Mouse (Mus musculus) spleen, adult 2 months (tissue): ENCODE measurements around the gene Olfr166.

Experiments used
- CTCF ChIP-seq: fragments of 200-500 bp; IDR thresholded peaks from 2 replicates; pipeline ENCODE4 v1.5.1; 2011; ENCODE audit warnings: mild to moderate bottlenecking, inconsistent platforms; ENCODE audit not compliant: insufficient read depth, insufficient read length, insufficient replicate concordance; ENCODE audit errors: extremely low read depth
- POLR2A ChIP-seq: fragments of 200-500 bp; IDR thresholded peaks from 2 replicates; pipeline ENCODE4 v1.6.1; 2011; ENCODE audit warnings: low read depth, low read length, inconsistent platforms

GRCm38 (mm10) chr16:19483394-19483793, at the start of gene Olfr166:
- no peak for TF ChIP-seq POLR2A
- TF ChIP-seq CTCF: no peak
